Mouse (Mus musculus) embryonic fibroblast, embryonic 13.5 days (primary cell): ENCODE data around the gene Prkrip1. TPM values are rescaled to one million over a fixed set of nuclear protein-coding genes. Genes with fewer than 3 reads are reported as not detected.

Experiments
- H3K27ac ChIP-seq: 2 replicates; pipeline ENCODE4 v1.5.1; 2012; ENCODE audit warnings: low read length, control low read depth, inconsistent platforms; ENCODE audit not compliant: insufficient read depth
- H3K4me1 ChIP-seq: 2 replicates; pipeline ENCODE4 v1.6.1; 2011; ENCODE audit warnings: low read length; ENCODE audit not compliant: control insufficient read depth, insufficient read depth
- H3K4me3 ChIP-seq: 2 replicates; pipeline ENCODE4 v1.5.1; 2011; ENCODE audit warnings: mild to moderate bottlenecking, control low read depth, low read length; ENCODE audit not compliant: insufficient read depth
- CTCF ChIP-seq: IDR thresholded peaks from 2 replicates; pipeline ENCODE4 v1.5.1; 2011; ENCODE audit warnings: mild to moderate bottlenecking, control low read depth, low read length, moderate library complexity, borderline replicate concordance; ENCODE audit not compliant: insufficient read depth
- POLR2A ChIP-seq: IDR thresholded peaks from 2 replicates; pipeline ENCODE4 v1.6.1; 2011; ENCODE audit warnings: low read depth, mild to moderate bottlenecking, control low read depth, low read length, moderate library complexity
- polyA plus RNA-seq: library from polyadenylated mRNA; stranded (reverse); fragments of >200 nt; gene quantifications from 2 replicates; pipeline ENCODE4 v1.2.4, GENCODE M21; 2011; ENCODE audit warnings: low read depth; ENCODE audit not compliant: missing spikeins, insufficient read length

Prkrip1 gene
- polyA plus RNA-seq, 1 experiment: 39.4 TPM

DNA sequence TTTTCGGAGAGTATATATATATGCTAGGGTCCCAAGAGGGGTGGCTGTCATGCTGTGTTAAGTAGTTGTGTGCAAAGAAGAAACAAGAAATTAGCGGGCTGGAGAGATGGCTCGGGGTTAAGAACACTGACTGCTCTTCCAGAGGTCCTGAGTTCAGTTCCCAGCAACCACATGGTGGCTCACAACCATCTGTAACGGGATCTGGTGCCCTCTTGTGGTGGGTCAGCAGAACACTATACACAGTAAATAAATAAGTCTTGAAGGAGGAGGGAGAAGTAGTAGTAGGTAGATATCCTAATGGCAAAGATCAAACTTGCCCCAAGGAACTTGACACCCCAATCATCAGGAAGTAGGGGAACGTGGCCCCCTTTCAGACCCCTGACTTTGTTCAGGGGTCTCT lies 56.0 kb downstream of the Prkrip1 start:
- no peak overlapping the region for H3K27ac ChIP-seq
- no peak overlapping the region for H3K4me3 ChIP-seq
- H3K4me1 ChIP-seq: no peaks in the 10 kb centered on the region
- TF ChIP-seq POLR2A (no peak), CTCF (no peak)

DNA sequence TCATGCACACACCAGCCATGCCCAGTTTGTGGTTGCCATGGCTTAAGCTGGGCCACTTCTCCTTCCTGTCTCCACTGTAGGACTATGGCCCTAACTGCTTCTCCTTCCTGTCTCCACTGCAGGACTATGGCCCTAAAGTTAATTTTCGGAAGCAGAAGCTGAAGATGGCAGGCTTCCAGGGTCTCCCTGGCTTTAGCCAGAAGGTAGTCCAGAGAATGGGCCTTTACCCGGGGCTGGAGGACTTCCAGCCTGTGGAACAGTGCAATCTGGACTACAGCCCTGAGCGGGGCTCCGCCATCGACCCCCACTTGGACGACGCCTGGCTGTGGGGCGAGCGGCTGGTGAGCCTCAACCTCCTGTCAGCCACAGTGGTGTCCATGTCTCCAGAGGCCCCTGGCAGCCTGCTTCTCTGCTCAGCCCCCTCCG lies 58.7 kb downstream of the Prkrip1 start:
- Histone ChIP-seq H3K4me3 (no peak overlapping the region), H3K27ac (no peak overlapping the region), H3K4me1 (no peaks in the 10 kb centered on the region)
- TF ChIP-seq CTCF (no peak), POLR2A (no peak)

DNA sequence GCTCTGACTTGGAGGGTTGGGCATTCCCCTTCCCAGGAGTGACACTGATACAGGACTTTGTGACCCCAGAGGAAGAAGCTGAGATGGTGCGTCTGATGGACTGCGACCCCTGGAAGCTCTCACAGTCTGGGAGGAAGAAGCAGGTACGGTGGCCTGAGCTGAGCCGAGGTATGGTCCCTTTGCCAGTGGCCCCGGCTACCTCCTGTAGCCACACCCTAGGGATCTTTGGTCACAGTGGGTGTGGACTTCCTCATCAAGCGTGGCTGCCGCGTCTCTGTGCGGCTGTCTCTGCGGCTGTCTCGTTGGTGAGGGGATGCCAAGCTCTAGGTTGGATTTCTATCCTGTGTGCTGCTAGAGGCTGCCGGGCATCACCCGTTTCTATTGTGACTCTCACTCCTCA lies 59.4 kb downstream of the Prkrip1 start:
- Histone ChIP-seq H3K4me1 (0 out of 2 replicates have a peak, but pooled peaks cover 2% of the 10 kb centered on the region), H3K27ac (no peak overlapping the region), H3K4me3 (no peak overlapping the region)
- no peak for TF ChIP-seq CTCF
- TF ChIP-seq POLR2A: no peak

DNA sequence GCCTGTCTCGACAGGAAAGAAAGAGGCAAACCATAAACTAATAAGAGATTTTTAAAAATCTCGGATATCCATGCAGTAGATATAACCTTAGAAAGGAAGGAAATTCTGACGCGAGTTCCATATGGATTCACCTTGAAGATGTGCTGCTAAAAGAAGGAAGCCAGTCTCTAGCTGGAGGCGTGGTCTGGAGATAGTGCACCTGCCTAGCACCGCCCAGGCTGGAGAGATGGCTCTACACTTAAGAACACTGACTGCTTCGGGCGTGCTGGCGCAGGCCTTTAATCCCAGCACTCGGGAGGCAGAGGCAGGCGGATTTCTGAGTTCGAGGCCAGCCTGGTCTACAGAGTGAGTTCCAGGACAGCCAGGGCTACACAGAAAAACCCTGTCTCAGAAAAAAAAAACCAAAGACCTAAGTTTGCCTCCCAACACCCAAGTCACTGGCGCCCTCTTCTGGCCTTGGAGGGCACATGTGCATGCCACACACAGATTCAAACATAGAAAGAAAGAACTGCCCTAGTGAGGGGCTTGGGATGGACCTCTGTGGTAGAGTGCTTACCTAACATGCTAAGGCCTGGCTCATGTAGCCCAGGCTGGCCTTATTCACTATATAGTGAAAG lies 61.0 kb downstream of the Prkrip1 start:
- H3K4me1 ChIP-seq: 0 out of 2 replicates have a peak, but pooled peaks cover 2% of the 10 kb centered on the region
- no peak overlapping the region for H3K4me3 ChIP-seq
- TF ChIP-seq CTCF (peak; percentile 65; the same call in 1 of the 2 replicates), POLR2A (no peak)
- H3K27ac ChIP-seq: no peak overlapping the region

DNA sequence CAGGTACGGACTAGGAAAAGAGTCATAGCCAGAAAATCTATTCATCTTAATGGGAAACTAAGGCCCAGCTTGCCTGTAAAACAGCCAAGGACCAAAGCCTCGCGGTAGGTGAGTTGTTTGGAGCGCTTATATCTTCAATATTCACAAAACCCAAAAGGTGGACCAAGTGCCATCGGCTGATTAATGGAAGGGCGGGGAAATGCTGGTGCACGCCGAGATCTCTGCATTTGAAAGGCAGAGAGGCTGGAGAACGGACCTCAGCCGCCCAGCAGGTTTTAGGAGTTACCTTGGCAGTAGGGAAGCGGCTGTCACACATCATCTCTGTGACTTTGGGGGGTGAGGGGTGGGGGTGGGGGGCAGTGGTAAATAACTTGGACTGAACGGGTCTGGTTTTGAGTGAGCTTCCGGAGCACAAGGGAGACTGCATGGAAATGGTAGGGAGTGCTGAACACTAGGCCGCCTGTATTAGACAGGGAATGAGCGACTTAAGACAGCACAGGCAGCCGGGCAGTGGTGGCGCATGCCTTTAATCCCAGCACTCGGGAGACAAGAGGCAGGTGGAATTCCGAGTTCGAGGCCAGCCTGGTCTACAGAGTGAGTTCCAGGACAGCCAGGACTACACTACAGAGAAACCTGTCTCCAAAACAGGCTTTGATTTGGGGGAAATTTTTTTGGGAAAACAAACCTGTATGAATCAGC lies 62.3 kb downstream of the Prkrip1 start:
- peak overlapping the region; percentile 45; the same call in 1 of the 2 replicates for H3K27ac ChIP-seq
- peak overlapping the region; percentile 88 for H3K4me3 ChIP-seq
- TF ChIP-seq POLR2A: no peak
- no peak for TF ChIP-seq CTCF
- 0 out of 2 replicates have a peak, but pooled peaks cover 2% of the 10 kb centered on the region for H3K4me1 ChIP-seq

DNA sequence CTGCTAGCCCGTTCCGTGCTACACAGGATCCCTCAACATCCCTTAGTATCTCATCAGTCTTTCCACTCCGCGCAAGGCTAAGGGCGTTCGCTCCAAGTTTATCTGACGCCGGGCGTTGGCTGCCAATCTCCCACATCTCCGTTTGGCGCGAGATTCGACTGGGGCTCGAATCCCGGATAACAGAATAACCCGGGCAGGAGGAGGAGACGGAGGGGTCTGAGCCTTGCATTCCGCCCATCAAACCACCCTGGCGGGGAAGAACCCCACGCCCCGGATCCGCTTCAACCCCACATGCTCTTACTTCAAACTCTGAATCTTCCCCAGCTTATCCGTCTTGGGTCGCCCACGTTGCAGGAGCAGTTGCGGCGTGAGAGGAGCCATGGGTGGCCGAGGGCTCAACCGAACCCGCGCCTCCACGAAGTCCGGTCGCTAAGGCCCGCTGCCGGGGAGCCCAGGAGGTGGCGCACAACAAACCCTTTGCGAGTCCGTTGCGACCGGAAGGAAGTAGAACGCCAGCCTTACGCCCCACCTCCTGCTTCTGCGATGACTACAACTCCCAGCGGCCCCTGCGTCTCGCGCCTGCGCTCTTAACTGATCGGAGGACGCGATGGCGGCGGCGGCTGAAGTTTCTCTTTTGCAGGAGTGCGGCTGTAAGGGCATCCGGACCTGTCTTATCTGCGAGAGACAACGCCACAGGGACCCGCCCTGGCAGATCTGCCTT lies 63.0 kb downstream of the Prkrip1 start, which contains the start of the genes Lrwd1 and Alkbh4:
Gene Lrwd1, minus strand, starts transcription at position 504 of the 721 bp plus-strand sequence.
Gene Alkbh4, plus strand, starts transcription at position 576 of the 721 bp plus-strand sequence.
- Histone ChIP-seq H3K4me3 (peak within 1 kb of the TSS; percentile 88), H3K4me1 (0 out of 2 replicates have a peak, but pooled peaks cover 2% of the 10 kb centered on the region), H3K27ac (peak within 1 kb of the TSS; percentile 45; the same call in 1 of the 2 replicates)
- TF ChIP-seq POLR2A (peak; percentile 77), CTCF (peak; percentile 42; the same call in 1 of the 2 replicates)

Other genes with a start within 250 kb of the Prkrip1 start
- 3.2 and 3.3 TPM in 2 replicates for gene Ssc4d, start 224.4 kb downstream of the Prkrip1 start, polyA plus RNA-seq
- not detected in 2 replicates for gene Zp3, start 218.9 kb downstream of the Prkrip1 start, polyA plus RNA-seq
- 8.5 and 10.9 TPM in 2 replicates for gene Dtx2, start 204.2 kb downstream of the Prkrip1 start, polyA plus RNA-seq
- gene Upk3b, start 160.5 kb downstream of the Prkrip1 start, polyA plus RNA-seq: 0.23 and 1.0 TPM in 2 replicates
- gene Upk3bl, start 144.5 kb downstream of the Prkrip1 start, polyA plus RNA-seq: not detected in 2 replicates
- gene Rasa4, start 115.0 kb downstream of the Prkrip1 start, polyA plus RNA-seq: 20.6 and 39.8 TPM in 2 replicates
- 67.7 TPM in 2 replicates for gene Polr2j, start 82.3 kb downstream of the Prkrip1 start, polyA plus RNA-seq
- gene Lrwd1, start 62.9 kb downstream of the Prkrip1 start, polyA plus RNA-seq: 22.5 and 24.1 TPM in 2 replicates
- 8.1 and 8.8 TPM in 2 replicates for gene Alkbh4, start 62.8 kb downstream of the Prkrip1 start, polyA plus RNA-seq
- gene Orai2, start 28.2 kb downstream of the Prkrip1 start, polyA plus RNA-seq: 11.3 and 14.6 TPM in 2 replicates
- gene Sh2b2, start 47.6 kb upstream of the Prkrip1 start, polyA plus RNA-seq: 1.3 and 2.0 TPM in 2 replicates